Mouse (Mus musculus): ENCODE measurements at regions not wholly inside any gene's neighbourhood (a gene's known extent, or its start where the extent isn't known, plus 50 kb on each side); places are given as distances from the start of the nearest gene placed in this dataset.
A peak's percentile ranks its signal among the peaks of the same experiment; 100 is the strongest.
"Not testable (repeated sequence)": the region's sequence is repeated elsewhere in the genome, so short reads cannot be mapped to it uniquely, and the experiment has no call there.

DNA sequence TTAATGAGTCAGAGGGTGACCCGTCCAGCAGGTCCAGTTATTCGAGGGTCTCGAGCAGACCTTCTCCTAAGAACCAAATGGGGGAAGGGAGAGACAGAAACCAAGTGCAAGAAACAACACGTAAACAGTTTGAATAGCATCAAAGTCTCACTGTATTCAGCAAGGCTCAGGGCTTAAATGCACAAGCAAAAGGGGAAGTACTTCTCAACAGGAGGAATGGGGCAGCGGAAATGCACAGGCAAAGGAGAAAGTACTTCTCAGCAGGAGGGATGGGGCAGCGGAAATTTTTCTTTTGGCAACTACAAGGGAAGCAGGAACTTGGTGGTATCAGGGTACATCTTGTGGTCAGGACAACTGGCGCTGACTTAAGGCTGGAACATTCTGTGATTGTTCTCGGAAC lies 330.6 kb downstream of the 9430069I07Rik start:
- not testable (repeated sequence) for H3K27ac ChIP-seq; H3K9ac ChIP-seq (replicated peaks); H3K36me3 ChIP-seq; H3K4me2 ChIP-seq (replicated peaks); H3K4me3 ChIP-seq (replicated peaks); H3K4me1 ChIP-seq (replicated peaks); ATAC-seq; H3K9me3 ChIP-seq; H3K27me3 ChIP-seq
- WGBS = 88% methylated on average over 8 of the region's 8 CpGs

DNA sequence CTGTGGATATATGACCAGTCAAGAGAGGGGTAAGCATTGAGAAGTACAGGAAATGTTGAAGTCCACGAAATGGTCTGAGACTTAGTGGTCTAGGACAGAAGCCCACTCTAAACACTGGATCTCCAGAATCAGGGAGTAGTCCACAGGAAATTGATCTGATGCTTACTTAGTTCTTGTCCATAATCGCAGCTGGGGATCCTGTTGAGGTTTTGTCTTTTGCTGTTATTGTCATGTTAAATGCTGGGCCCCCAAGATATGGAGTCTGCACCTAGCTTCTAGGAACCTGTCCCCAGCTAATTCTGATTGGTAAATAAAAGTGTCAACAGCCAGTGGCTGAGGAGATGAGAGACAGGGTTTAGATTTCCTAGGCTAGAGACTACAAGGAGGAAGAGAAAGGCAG lies 332.3 kb downstream of the 9430069I07Rik start:
- no peaks in the 10 kb centered on the region for H3K27me3 ChIP-seq
- WGBS = 94% methylated on average over 2 of the region's 2 CpGs

DNA sequence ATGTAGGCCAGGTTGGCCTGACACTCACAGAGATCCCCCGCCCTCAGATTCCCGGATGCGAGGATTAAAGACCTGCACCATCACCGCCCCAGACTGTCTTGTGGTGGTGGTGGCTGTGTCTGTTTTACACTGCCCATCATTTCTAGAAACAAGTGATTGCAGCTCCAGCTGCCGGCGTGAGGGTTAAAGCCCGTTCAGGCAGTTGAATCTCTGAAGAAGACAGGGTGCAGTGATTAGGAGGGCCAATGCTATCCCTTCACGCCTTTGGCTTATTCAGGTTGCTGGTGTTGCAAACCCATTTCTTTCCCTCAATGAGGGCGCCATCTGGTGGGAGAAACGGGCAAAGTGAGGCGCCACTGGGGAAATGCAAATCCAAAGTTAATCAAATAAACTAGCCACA lies 335.8 kb downstream of the 9430069I07Rik start:
- H3K9me3 ChIP-seq = no peaks in the 10 kb centered on the region
- no peak overlapping the region for H3K4me3 ChIP-seq (replicated peaks)
- peak; percentile 76 for ATAC-seq
- H3K27me3 ChIP-seq = no peaks in the 10 kb centered on the region
- no peaks in the 10 kb centered on the region for H3K4me1 ChIP-seq (replicated peaks)
- H3K36me3 ChIP-seq = no peaks in the 10 kb centered on the region
- H3K4me2 ChIP-seq (replicated peaks) = no peak overlapping the region
- H3K9ac ChIP-seq (replicated peaks) = no peak overlapping the region
- 23% methylated on average over 11 of the region's 11 CpGs for WGBS
- no peak overlapping the region for H3K27ac ChIP-seq

More for the DNA sequence above, 332.3 kb downstream of the 9430069I07Rik start:
- Histone ChIP-seq H3K36me3 (no peaks in the 10 kb centered on the region), H3K4me1 (replicated peaks) (no peaks in the 10 kb centered on the region), H3K27ac (no peak overlapping the region), H3K4me3 (replicated peaks) (no peak overlapping the region), H3K9ac (replicated peaks) (no peak overlapping the region), H3K9me3 (no peaks in the 10 kb centered on the region), H3K4me2 (replicated peaks) (no peak overlapping the region)
- ATAC-seq = no peak

DNA sequence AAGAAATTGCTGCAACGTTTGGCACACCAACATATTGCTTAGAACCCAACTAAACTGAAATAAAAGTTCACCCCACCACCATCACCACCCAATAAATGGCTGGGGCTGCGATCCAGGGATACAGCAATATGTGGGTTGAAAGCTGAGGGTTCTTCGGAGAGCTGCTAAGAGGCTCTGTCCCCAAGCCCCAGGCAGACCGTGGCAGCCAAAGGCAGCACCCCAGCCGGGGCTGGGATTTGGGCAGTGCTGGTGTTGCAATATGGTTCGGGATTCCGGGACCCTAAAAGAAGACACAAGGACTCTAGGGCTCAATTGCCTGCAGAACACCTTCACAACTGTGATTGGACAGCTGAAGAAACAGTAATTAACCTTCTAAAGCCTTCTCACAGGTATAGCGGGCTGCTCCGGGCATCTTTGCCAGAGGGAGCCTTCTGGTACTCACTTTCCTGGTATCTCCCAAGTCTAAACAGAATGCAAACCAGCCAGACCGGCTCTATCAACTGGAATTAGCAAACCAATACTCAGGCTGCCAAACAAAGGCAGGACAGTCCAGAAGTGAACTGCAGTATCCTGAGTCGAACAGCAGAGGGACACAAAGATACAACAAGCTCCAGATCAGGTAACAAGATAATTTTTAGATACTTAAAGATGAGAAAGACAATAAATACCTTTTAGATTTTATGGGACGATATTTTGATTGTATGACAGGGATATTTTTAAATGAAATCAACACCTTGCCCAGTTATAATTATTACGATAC lies 341.1 kb downstream of the 9430069I07Rik start:
- no peak overlapping the region; the same call in 1 of the 2 replicates for H3K27ac ChIP-seq
- no peaks in the 10 kb centered on the region for H3K4me1 ChIP-seq (replicated peaks)
- 53% methylated on average over 13 of the region's 13 CpGs for WGBS
- H3K9me3 ChIP-seq = no peaks in the 10 kb centered on the region
- no peak overlapping the region; the same call in 1 of the 2 replicates for H3K4me2 ChIP-seq (replicated peaks)
- H3K4me3 ChIP-seq (replicated peaks) = no peak overlapping the region
- peak; percentile 68; the same call in 1 of the 2 replicates for ATAC-seq
- no peak overlapping the region for H3K9ac ChIP-seq (replicated peaks)
- H3K27me3 ChIP-seq = no peaks in the 10 kb centered on the region
- H3K36me3 ChIP-seq = no peaks in the 10 kb centered on the region

DNA sequence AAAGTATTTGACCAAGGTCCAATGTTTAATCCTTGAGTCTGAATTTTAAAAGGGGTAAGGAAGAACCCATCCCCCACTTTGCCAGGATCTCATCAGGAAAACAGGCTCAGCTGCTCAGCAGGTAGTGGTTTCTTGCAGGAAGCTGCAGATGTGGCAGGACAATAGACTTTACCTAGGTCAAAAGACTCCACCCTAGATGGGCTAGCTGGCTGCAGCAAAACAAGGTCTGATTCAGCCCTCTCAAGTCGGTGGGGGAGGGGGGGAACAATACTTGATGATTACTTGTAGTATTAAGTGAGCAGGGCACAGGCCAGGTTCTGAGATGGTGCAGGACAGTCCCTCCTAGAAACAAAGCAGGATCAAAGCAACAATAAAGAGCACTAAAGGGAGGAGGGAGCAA lies 349.1 kb downstream of the 9430069I07Rik start:
- no peak overlapping the region for H3K4me3 ChIP-seq (replicated peaks)
- no peaks in the 10 kb centered on the region for H3K27me3 ChIP-seq
- no peak overlapping the region for H3K27ac ChIP-seq
- no peak for ATAC-seq
- no peak overlapping the region for H3K4me2 ChIP-seq (replicated peaks)
- 48% methylated on average over 1 of the region's 1 CpGs for WGBS
- H3K36me3 ChIP-seq = no peaks in the 10 kb centered on the region
- no peaks in the 10 kb centered on the region for H3K4me1 ChIP-seq (replicated peaks)
- no peaks in the 10 kb centered on the region for H3K9me3 ChIP-seq
- no peak overlapping the region for H3K9ac ChIP-seq (replicated peaks)

DNA sequence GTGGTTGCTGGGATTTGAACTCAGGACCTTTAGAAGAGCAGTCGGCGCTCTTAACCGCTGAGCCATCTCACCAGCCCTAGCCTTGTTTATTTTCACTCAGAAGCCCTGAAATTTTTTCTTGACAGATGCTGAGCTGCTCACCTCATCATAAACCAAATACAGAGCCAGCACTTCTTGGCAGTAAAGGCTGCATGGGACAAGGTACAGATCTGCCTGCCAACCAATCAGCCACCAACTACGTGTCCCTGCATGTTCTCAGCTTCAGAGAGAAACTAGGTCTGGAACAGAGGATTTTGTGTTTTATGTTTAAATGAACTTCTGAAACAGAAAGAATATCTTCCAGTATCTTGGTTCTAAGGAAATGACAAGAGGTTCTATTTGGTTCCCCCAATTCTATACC lies 365.3 kb downstream of the 9430069I07Rik start:
- ATAC-seq = no peak
- H3K9me3 ChIP-seq = no peaks in the 10 kb centered on the region
- no peak overlapping the region for H3K4me2 ChIP-seq (replicated peaks)
- 96% methylated on average over 4 of the region's 4 CpGs for WGBS
- no peaks in the 10 kb centered on the region for H3K4me1 ChIP-seq (replicated peaks)
- H3K36me3 ChIP-seq = no peaks in the 10 kb centered on the region
- no peak overlapping the region for H3K27ac ChIP-seq
- H3K9ac ChIP-seq (replicated peaks) = no peak overlapping the region
- H3K27me3 ChIP-seq = no peaks in the 10 kb centered on the region
- H3K4me3 ChIP-seq (replicated peaks) = no peak overlapping the region

DNA sequence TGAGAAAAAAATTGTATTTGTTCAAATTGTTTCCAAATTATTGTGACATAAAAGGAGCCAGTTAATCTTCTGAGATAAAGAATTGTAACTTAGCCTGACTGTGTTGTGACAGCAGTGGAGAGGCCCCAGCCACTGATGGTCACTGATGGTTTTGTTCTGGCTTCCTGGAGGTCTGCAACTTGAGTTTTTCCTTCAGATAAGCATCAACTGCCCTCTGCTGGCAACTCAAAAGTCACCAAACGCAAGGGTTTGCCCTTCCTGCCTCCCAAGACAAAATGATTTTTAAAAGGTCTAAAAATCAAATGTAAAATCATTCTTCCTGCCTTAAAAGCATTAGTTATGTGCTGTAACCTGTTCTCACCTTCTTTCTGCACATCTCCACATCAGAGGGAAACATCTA lies 382.6 kb downstream of the 9430069I07Rik start:
- Histone ChIP-seq H3K9ac (replicated peaks) (no peak overlapping the region), H3K4me2 (replicated peaks) (no peak overlapping the region), H3K4me3 (replicated peaks) (no peak overlapping the region), H3K4me1 (replicated peaks) (no peaks in the 10 kb centered on the region), H3K9me3 (no peaks in the 10 kb centered on the region), H3K27me3 (no peaks in the 10 kb centered on the region), H3K27ac (no peak overlapping the region), H3K36me3 (no peaks in the 10 kb centered on the region)
- WGBS = 49% methylated on average over 1 of the region's 1 CpGs
- ATAC-seq = no peak

DNA sequence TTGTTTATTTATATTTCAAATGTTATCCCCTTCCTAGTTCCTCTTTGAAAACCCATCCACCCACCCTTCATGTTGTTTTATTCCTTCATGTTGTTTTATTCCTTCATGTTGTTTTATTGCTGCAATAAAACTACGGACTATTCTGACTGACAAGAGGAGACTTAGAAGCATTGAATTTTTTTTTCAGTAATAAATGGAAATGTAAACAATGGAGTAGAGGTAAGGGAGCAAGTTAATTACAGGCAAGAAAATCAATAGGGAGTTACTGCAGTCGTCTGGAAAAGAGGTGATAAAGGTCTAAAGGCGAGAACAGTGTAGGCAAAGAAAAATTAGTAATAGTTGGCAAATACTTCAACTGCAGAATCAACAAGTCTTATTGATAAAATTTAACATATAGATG lies 384.2 kb downstream of the 9430069I07Rik start:
- Histone ChIP-seq H3K4me3 (replicated peaks) (no peak overlapping the region), H3K36me3 (no peaks in the 10 kb centered on the region), H3K4me1 (replicated peaks) (no peaks in the 10 kb centered on the region), H3K27ac (no peak overlapping the region), H3K9me3 (no peaks in the 10 kb centered on the region), H3K27me3 (no peaks in the 10 kb centered on the region), H3K4me2 (replicated peaks) (no peak overlapping the region), H3K9ac (replicated peaks) (no peak overlapping the region)
- WGBS = 87% methylated on average over 3 of the region's 3 CpGs
- ATAC-seq = no peak

DNA sequence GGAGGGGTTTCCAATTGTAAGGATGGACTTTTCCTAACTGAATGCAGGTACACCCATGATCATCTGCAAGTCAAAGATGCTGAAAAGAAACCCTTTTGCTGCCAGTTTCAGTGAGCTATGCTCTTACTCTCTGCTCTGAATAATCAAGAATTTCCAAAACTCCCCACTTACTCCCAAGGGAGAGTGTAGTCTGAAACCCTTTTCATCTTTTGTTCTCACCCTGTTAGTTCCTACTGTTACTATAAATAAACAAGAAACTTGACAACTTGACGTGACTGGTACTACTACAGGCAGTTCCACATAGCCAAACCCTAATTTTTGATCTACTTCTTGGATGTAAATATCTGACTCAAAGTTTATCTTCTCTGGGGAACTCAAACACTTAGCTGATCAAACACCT lies 388.3 kb downstream of the 9430069I07Rik start:
- no peak overlapping the region for H3K27ac ChIP-seq
- no peak overlapping the region for H3K4me3 ChIP-seq (replicated peaks)
- ATAC-seq = no peak
- no peak overlapping the region for H3K9ac ChIP-seq (replicated peaks)
- H3K4me1 ChIP-seq (replicated peaks) = no peaks in the 10 kb centered on the region
- 70% methylated on average over 1 of the region's 1 CpGs for WGBS
- no peaks in the 10 kb centered on the region for H3K36me3 ChIP-seq
- no peaks in the 10 kb centered on the region for H3K27me3 ChIP-seq
- H3K9me3 ChIP-seq = no peaks in the 10 kb centered on the region
- no peak overlapping the region for H3K4me2 ChIP-seq (replicated peaks)

DNA sequence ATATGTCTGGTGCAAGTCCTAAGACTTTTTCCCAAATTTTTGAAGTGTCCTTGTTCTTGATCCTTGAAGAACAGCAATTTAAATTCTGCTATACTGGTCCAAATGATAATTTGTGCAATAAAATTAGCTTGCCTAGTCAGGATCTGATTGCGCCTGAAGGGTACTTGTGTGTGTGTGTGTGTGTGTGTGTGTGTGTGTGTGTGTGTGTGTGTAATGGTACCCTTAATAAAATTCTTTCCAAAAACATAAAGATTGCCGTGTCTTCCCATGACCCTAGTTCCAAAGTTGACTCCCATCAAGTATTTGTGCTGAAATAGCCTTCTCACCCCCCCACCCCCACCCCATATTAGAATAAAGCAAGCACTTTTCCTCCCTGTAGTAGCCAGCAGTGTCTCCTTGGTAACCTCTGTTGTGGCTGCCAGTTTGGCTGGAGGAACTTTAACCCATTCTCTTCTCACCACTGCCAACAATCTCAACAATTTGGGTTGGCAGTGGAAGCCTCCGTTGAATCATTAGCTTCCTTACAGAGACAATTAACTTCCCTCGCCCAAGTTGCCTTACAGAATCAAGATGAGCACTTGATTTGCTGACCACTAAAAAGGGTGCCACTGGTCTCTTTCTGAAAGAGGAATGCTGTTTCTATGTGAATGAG lies 422.5 kb downstream of the 9430069I07Rik start:
- no peak overlapping the region for H3K4me2 ChIP-seq (replicated peaks)
- H3K9me3 ChIP-seq = no peaks in the 10 kb centered on the region; the same call in 1 of the 2 replicates
- H3K4me3 ChIP-seq (replicated peaks) = no peak overlapping the region
- H3K27me3 ChIP-seq = no peaks in the 10 kb centered on the region
- H3K36me3 ChIP-seq = no peaks in the 10 kb centered on the region
- H3K4me1 ChIP-seq (replicated peaks) = no peaks in the 10 kb centered on the region
- 65% methylated on average over 4 of the region's 4 CpGs for WGBS
- ATAC-seq = no peak
- H3K9ac ChIP-seq (replicated peaks) = no peak overlapping the region
- H3K27ac ChIP-seq = no peak overlapping the region

DNA sequence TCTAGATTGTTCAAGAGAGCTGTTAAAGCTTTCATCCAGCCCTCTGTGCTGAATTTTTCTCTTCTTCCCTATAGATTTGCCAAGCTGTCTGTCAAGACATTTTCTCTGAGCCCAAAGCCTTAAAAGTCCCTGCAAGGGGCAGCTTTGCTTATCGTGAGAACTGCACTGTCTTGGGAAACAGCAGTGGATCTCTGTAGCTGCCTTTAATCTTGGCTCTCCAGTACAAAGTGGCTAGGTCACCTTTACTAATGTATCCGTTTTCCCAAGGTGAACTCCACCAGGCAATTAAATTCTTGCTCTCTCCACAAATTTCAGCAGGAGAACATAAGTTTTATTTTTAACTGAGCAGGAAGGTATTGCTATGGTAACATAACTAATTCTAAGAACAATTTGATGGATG lies 431.2 kb downstream of the 9430069I07Rik start:
- Histone ChIP-seq H3K9me3 (no peaks in the 10 kb centered on the region), H3K27ac (no peak overlapping the region), H3K9ac (replicated peaks) (no peak overlapping the region), H3K36me3 (no peaks in the 10 kb centered on the region), H3K4me2 (replicated peaks) (no peak overlapping the region), H3K4me1 (replicated peaks) (no peaks in the 10 kb centered on the region), H3K4me3 (replicated peaks) (no peak overlapping the region), H3K27me3 (no peaks in the 10 kb centered on the region)
- no peak for ATAC-seq
- WGBS = 51% methylated on average over 2 of the region's 2 CpGs

DNA sequence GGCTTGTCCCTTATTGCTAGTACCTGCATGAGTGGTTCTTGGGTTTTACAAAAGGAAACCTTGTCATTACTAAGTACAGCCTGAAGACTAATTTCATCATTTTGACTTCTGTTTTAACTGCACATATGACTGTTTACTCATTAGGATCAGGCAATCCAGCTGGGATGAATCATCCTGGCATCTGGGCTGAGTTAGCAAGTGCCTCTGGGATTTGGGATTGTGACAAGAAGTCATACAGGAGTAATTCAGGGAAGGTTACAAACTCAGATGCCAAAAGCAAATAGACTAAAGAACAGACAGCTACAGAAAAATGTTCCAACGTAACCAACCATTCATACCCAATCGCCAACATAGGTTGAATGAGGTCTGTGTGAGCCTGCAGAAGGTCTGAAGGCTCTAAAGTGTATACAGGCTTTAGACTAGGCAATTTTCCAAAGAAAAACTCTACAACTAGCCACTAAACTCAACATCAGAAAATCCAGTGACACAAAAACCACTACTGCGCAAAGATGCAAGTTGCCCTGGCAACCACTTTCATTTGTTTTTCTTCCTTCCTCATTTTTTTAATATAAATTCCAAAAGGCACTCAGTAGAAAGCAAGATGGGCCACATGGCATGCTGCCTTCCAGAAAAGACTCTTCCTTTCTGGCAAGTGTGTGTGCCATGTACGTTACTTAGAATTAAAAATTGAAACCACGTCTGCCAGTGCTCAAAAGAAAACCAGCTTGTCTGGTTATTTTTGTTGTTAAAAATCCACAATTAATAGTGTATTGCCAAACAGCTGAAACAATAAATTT lies 433.4 kb downstream of the 9430069I07Rik start:
- Histone ChIP-seq H3K4me3 (replicated peaks) (no peak overlapping the region), H3K4me2 (replicated peaks) (no peak overlapping the region), H3K27me3 (no peaks in the 10 kb centered on the region), H3K9me3 (no peaks in the 10 kb centered on the region), H3K9ac (replicated peaks) (no peak overlapping the region), H3K4me1 (replicated peaks) (no peaks in the 10 kb centered on the region), H3K27ac (no peak overlapping the region), H3K36me3 (no peaks in the 10 kb centered on the region)
- 85% methylated on average over 5 of the region's 5 CpGs for WGBS
- no peak for ATAC-seq
